Mouse (Mus musculus): Measurements from ENCODE around the gene Eif4enif1. TPM values are rescaled to one million over a fixed set of nuclear protein-coding genes. Genes with fewer than 3 reads are reported as not detected.

The Eif4enif1 gene
- polyA plus RNA-seq, 1 experiment from 2014 or later = 17.7 TPM

- no peak for ATAC-seq
- Histone ChIP-seq H3K36me3 (ENCODE audit: insufficient read depth, low read length) (no peaks in the 10 kb centered on the region), H3K9me3 (ENCODE audit: low read length) (0 out of 2 replicates have a peak, but pooled peaks cover 2% of the 10 kb centered on the region), H3K4me1 (ENCODE audit: insufficient read depth, low read depth, low read length) (no peaks in the 10 kb centered on the region), H3K27ac (ENCODE audit: low read length) (no peak overlapping the region), H3K9ac (replicated peaks; ENCODE audit: low read depth) (no peak overlapping the region), H3K4me2 (replicated peaks; ENCODE audit: low read depth, low read length) (no peak overlapping the region), H3K27me3 (replicated peaks; ENCODE audit: insufficient read depth, low read length) (no peaks in the 10 kb centered on the region), H3K4me3 (ENCODE audit: low read depth, low read length) (no peak overlapping the region)
- DNase-seq (ENCODE audit: low spot score) = no peak
- WGBS = 39% methylated on average over 5 of the region's 5 CpGs
- TF ChIP-seq EP300 (IDR thresholded peaks at IDR 0.05) = no peak
- no peak for TF ChIP-seq CTCF (IDR thresholded peaks at IDR 0.05)
Observed at GRCm38 (mm10) chr11:3278351-3278750, 76.2 kb downstream of the Eif4enif1 start.

DNA sequence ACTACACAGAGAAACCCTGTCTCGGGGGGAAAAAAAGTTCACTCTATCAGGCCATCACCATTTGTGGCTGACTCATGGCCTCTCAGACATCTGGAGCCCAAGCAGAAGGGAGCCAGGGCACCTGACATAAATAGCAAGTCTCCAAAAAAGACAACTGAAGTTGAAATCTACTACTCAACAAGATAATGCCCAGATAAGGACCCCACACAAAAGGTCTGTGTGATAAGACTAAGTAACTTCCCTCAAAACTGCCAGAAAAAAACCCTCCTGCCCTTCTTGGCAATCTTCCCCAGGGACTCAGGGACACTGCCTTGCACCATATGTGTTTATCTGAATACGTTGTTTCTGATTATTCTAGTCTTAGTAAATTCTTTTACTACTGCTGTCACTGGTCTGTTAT is 77.5 kb downstream of the Eif4enif1 start:
- Histone ChIP-seq H3K27ac (ENCODE audit: low read length) (no peak overlapping the region), H3K9me3 (ENCODE audit: low read length) (0 out of 2 replicates have a peak, but pooled peaks cover 2% of the 10 kb centered on the region), H3K36me3 (ENCODE audit: insufficient read depth, low read length) (no peaks in the 10 kb centered on the region), H3K4me2 (replicated peaks; ENCODE audit: low read depth, low read length) (no peak overlapping the region), H3K4me1 (ENCODE audit: insufficient read depth, low read depth, low read length) (no peaks in the 10 kb centered on the region), H3K4me3 (ENCODE audit: low read depth, low read length) (no peak overlapping the region), H3K9ac (replicated peaks; ENCODE audit: low read depth) (no peak overlapping the region), H3K27me3 (replicated peaks; ENCODE audit: insufficient read depth, low read length) (no peaks in the 10 kb centered on the region)
- DNase-seq (ENCODE audit: low spot score) (no peak), ATAC-seq (no peak)
- no peak for TF ChIP-seq CTCF (IDR thresholded peaks at IDR 0.05)
- TF ChIP-seq EP300 (IDR thresholded peaks at IDR 0.05) = no peak
- WGBS = 68% methylated on average over 2 of the region's 2 CpGs

DNA sequence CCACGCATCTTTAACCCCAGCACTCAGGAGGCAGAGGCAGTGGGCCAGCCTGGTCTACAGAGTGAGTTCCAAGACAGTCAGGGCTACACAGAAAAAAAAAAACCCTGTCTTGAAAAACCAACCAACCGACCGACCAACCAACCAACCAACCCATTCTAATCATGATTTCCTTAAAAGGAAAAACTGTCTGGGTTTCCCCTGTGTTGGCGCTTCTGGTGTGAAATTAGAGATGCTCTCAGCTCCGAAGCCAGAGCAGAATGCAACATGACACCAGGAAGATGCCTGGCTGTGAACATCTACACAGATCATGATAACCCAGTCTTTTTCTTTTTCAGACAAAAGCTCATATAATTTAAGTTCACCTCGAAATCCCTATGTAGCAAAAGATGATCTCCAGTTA is 80.7 kb downstream of the Eif4enif1 start:
- WGBS = 81% methylated on average over 6 of the region's 6 CpGs
- no peaks in the 10 kb centered on the region for H3K27me3 ChIP-seq (replicated peaks; ENCODE audit: insufficient read depth, low read length)

DNA sequence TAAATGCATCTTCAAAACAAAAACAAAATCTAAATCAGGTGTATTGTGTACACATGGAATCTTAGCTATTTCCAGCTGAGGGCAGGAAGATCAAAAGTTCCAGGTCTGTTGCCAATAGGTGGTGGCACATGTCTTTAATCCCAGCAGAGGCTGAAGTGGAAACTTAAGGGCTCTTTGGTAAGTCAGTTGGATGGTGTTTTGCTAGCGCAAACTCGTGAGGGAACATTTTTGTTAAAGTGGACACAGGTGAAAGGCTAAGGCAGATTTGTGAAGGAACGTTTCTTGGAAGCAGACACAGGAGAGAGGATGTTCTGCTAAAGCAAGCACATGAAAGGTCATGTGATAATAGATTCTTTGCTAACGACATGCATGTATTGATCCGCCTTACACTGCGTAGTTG is 81.5 kb downstream of the Eif4enif1 start:
- 0 out of 2 replicates have a peak, but pooled peaks have one; percentile 11 for TF ChIP-seq CTCF (IDR thresholded peaks at IDR 0.05)
- peak; percentile 71; the same call in 1 of the 2 replicates for TF ChIP-seq EP300 (IDR thresholded peaks at IDR 0.05)
- 0 out of 2 replicates have a peak, but pooled peaks cover 2% of the 10 kb centered on the region for H3K9me3 ChIP-seq (ENCODE audit: low read length)
- WGBS = 65% methylated on average over 6 of the region's 6 CpGs
- H3K27ac ChIP-seq (ENCODE audit: low read length) = 0 out of 2 replicates have a peak overlapping the region, but pooled peaks have one; percentile 63
- peak; percentile 58 for ATAC-seq
- no peak overlapping the region for H3K4me3 ChIP-seq (ENCODE audit: low read depth, low read length)
- H3K4me2 ChIP-seq (replicated peaks; ENCODE audit: low read depth, low read length) = no peak overlapping the region
- no peaks in the 10 kb centered on the region for H3K36me3 ChIP-seq (ENCODE audit: insufficient read depth, low read length)
- peak; percentile 73 for DNase-seq (ENCODE audit: low spot score)
- 0 out of 2 replicates have a peak, but pooled peaks cover 5% of the 10 kb centered on the region for H3K4me1 ChIP-seq (ENCODE audit: insufficient read depth, low read depth, low read length)
- no peak overlapping the region for H3K9ac ChIP-seq (replicated peaks; ENCODE audit: low read depth)
- H3K27me3 ChIP-seq (replicated peaks; ENCODE audit: insufficient read depth, low read length) = no peaks in the 10 kb centered on the region

More for the DNA sequence above, 80.7 kb downstream of the Eif4enif1 start:
- no peak overlapping the region for H3K4me3 ChIP-seq (ENCODE audit: low read depth, low read length)
- H3K4me1 ChIP-seq (ENCODE audit: insufficient read depth, low read depth, low read length) = no peaks in the 10 kb centered on the region
- 0 out of 2 replicates have a peak, but pooled peaks cover 2% of the 10 kb centered on the region for H3K9me3 ChIP-seq (ENCODE audit: low read length)
- no peak overlapping the region for H3K9ac ChIP-seq (replicated peaks; ENCODE audit: low read depth)
- no peaks in the 10 kb centered on the region for H3K36me3 ChIP-seq (ENCODE audit: insufficient read depth, low read length)
- H3K4me2 ChIP-seq (replicated peaks; ENCODE audit: low read depth, low read length) = no peak overlapping the region
- no peak overlapping the region for H3K27ac ChIP-seq (ENCODE audit: low read length)
- DNase-seq (ENCODE audit: low spot score) (no peak), ATAC-seq (no peak)
- no peak for TF ChIP-seq EP300 (IDR thresholded peaks at IDR 0.05)
- TF ChIP-seq CTCF (IDR thresholded peaks at IDR 0.05) = no peak

- Histone ChIP-seq H3K9ac (replicated peaks; ENCODE audit: low read depth) (no peak overlapping the region), H3K36me3 (ENCODE audit: insufficient read depth, low read length) (no peaks in the 10 kb centered on the region), H3K27me3 (replicated peaks; ENCODE audit: insufficient read depth, low read length) (no peaks in the 10 kb centered on the region), H3K4me1 (ENCODE audit: insufficient read depth, low read depth, low read length) (peaks cover 6% of the 10 kb centered on the region; the same call in 1 of the 2 replicates), H3K4me2 (replicated peaks; ENCODE audit: low read depth, low read length) (no peak overlapping the region), H3K27ac (ENCODE audit: low read length) (peak overlapping the region; percentile 20; the same call in 1 of the 2 replicates), H3K9me3 (ENCODE audit: low read length) (0 out of 2 replicates have a peak, but pooled peaks cover 2% of the 10 kb centered on the region), H3K4me3 (ENCODE audit: low read depth, low read length) (no peak overlapping the region)
- TF ChIP-seq CTCF (IDR thresholded peaks at IDR 0.05) (no peak), EP300 (IDR thresholded peaks at IDR 0.05) (no peak)
- 83% methylated on average over 3 of the region's 3 CpGs for WGBS
- ATAC-seq (no peak), DNase-seq (ENCODE audit: low spot score) (no peak)
Observed at GRCm38 (mm10) chr11:3285940-3286339, 83.7 kb downstream of the Eif4enif1 start.

GRCm38 (mm10) chr11:3287131-3287530 is 84.9 kb downstream of the Eif4enif1 start:
- no peaks in the 10 kb centered on the region for H3K36me3 ChIP-seq (ENCODE audit: insufficient read depth, low read length)
- ATAC-seq (no peak), DNase-seq (ENCODE audit: low spot score) (peak; percentile 17)
- H3K4me3 ChIP-seq (ENCODE audit: low read depth, low read length) = no peak overlapping the region
- no peak overlapping the region for H3K4me2 ChIP-seq (replicated peaks; ENCODE audit: low read depth, low read length)
- TF ChIP-seq CTCF (IDR thresholded peaks at IDR 0.05) (no peak), EP300 (IDR thresholded peaks at IDR 0.05) (no peak)
- H3K27ac ChIP-seq (ENCODE audit: low read length) = no peak overlapping the region
- peaks cover 15% of the 10 kb centered on the region; the same call in 1 of the 2 replicates for H3K4me1 ChIP-seq (ENCODE audit: insufficient read depth, low read depth, low read length)
- H3K9ac ChIP-seq (replicated peaks; ENCODE audit: low read depth) = no peak overlapping the region
- H3K27me3 ChIP-seq (replicated peaks; ENCODE audit: insufficient read depth, low read length) = no peaks in the 10 kb centered on the region
- 33% methylated on average over 6 of the region's 6 CpGs for WGBS
- no peaks in the 10 kb centered on the region for H3K9me3 ChIP-seq (ENCODE audit: low read length)
